Mouse (Mus musculus) left cerebral cortex, adult 18-20 months (tissue): Measurements from ENCODE around the gene Setd7. TPM values are rescaled to one million over a fixed set of nuclear protein-coding genes. Genes with fewer than 3 reads are reported as not detected.
"Not testable (repeated sequence)": the region's sequence is repeated elsewhere in the genome, so short reads cannot be mapped to it uniquely, and the experiment has no call there.

Experiments
- DNase-seq, 2 experiments: peaks; one replicate each; pipeline ENCODE4 v3.0.0; 2021 to 2022; ENCODE audit warnings: low spot score in 2 of 2, mixed read lengths in 1 of 2
- long read RNA-seq, 2 experiments: library from polyadenylated mRNA; stranded (forward); transcript quantifications; one replicate each; pipeline ENCODE4 v2.0.0; 2021
- total RNA-seq, 2 experiments: library from RNA; stranded (reverse); gene quantifications; 2 replicates each; pipeline ENCODE4 v1.2.3; 2021

Gene Setd7
- 100 to 1,000 TPM; 125 to 129 TPM for total RNA-seq
- long read RNA-seq, experiment 1, partial matches to known transcripts = 0 of 51 reads
- long read RNA-seq, experiment 1, other reads (novel, unspliced or antisense) = 51 of 51 reads
- long read RNA-seq, experiment 2, full-length matches to known transcripts = 1 of 32 reads
- long read RNA-seq, experiment 2, partial matches to known transcripts = 0 of 32 reads
- long read RNA-seq, experiment 2, other reads (novel, unspliced or antisense) = 31 of 32 reads

- DNase-seq = peak; percentile 70 to 80
These were observed at the start of gene Setd7 for GRCm38 (mm10) chr3:51560511-51561108. Gene Setd7, minus strand, starts transcription at chr3:51560879.

- DNase-seq = no peak
These were observed 43.8 kb upstream of the Setd7 start for GRCm38 (mm10) chr3:51604489-51604888.

GRCm38 (mm10) chr3:51603705-51604291 is 43.1 kb upstream of the Setd7 start:
- peak; percentile 63 to 69 for DNase-seq

- DNase-seq = no peak
These were observed 40.8 kb upstream of the Setd7 start for GRCm38 (mm10) chr3:51601461-51601860.

- no peak for DNase-seq
These were observed 40.0 kb upstream of the Setd7 start for GRCm38 (mm10) chr3:51600728-51601127.

GRCm38 (mm10) chr3:51599057-51599630 is 38.5 kb upstream of the Setd7 start:
- DNase-seq = no peak

- no peak for DNase-seq
These were observed 35.9 kb upstream of the Setd7 start for GRCm38 (mm10) chr3:51596538-51596937.

GRCm38 (mm10) chr3:51593506-51593905 is 32.8 kb upstream of the Setd7 start:
- no peak for DNase-seq

GRCm38 (mm10) chr3:51591591-51591990 is 30.9 kb upstream of the Setd7 start:
- no peak for DNase-seq

GRCm38 (mm10) chr3:51590207-51590892 is 29.7 kb upstream of the Setd7 start:
- DNase-seq = no peak

- DNase-seq = no peak
These were observed 27.1 kb upstream of the Setd7 start for GRCm38 (mm10) chr3:51587697-51588262.

- peak; percentile 78 to 93 for DNase-seq
These were observed 23.1 kb upstream of the Setd7 start for GRCm38 (mm10) chr3:51583574-51584391.

GRCm38 (mm10) chr3:51579243-51579642 is 18.6 kb upstream of the Setd7 start:
- not testable (repeated sequence) for DNase-seq

- no peak for DNase-seq
These were observed 17.4 kb upstream of the Setd7 start for GRCm38 (mm10) chr3:51577816-51578749.

- no peak for DNase-seq
These were observed 16.7 kb upstream of the Setd7 start for GRCm38 (mm10) chr3:51577359-51577758.

- no peak for DNase-seq
These were observed 13.2 kb upstream of the Setd7 start for GRCm38 (mm10) chr3:51573915-51574314.

GRCm38 (mm10) chr3:51570200-51570599 is 9.5 kb upstream of the Setd7 start:
- DNase-seq = no peak

- no peak for DNase-seq
These were observed 1.3 kb upstream of the Setd7 start for GRCm38 (mm10) chr3:51561993-51562385.
